Mouse (Mus musculus): ENCODE measurements at regions not wholly inside any gene's neighbourhood (a gene's known extent, or its start where the extent isn't known, plus 50 kb on each side); places are given as distances from the start of the nearest gene placed in this dataset.
A peak's percentile ranks its signal among the peaks of the same experiment; 100 is the strongest.
"Not testable (repeated sequence)": the region's sequence is repeated elsewhere in the genome, so short reads cannot be mapped to it uniquely, and the experiment has no call there.

- no peak for DNase-seq (ENCODE audit: low read depth)
Measured at GRCm38 (mm10) chr13:104549016-104549415, 243.3 kb upstream of the Srek1ip1 start.

DNA sequence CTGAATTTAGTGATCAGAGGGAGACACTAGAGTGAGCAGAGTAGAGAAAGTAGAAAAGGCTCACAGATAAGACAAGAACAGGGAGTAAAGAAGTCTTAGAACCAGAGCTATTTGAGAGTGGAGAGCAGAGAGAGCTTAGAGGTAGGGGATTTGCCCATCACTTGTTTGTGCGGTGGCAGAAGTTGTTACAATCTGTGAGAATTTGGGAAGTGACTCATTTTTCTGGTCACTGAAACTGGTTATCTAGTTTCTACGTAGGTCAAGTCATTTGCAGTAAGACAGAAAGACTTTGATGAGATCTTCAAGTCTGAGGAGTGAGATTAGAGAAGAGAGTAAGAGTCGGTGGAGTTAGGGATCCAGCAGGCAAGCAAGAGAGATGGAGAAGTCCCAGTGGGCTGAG lies 239.0 kb upstream of the Srek1ip1 start:
- no peak for DNase-seq (ENCODE audit: low read depth)

DNA sequence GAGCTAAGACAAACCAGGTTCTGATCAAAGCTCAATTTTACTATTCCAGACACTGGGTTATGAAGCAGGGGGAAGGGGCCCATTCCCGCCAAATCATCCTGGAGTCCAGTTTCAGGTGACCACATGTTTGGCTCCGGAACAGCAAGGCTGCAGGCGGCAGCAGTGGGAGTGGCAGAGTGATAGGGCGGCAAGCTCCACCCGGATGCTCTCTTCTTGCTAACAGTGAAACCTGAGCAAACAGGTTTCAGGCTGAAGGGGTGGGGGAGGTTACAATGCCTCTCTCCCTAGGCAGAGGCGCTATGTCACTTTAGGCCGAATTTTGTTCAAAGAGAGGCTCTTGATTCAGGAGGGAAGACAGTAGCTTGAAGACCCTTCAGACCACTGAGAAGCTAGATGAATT lies 235.7 kb upstream of the Srek1ip1 start:
- not testable (repeated sequence) for DNase-seq (ENCODE audit: low read depth)

DNA sequence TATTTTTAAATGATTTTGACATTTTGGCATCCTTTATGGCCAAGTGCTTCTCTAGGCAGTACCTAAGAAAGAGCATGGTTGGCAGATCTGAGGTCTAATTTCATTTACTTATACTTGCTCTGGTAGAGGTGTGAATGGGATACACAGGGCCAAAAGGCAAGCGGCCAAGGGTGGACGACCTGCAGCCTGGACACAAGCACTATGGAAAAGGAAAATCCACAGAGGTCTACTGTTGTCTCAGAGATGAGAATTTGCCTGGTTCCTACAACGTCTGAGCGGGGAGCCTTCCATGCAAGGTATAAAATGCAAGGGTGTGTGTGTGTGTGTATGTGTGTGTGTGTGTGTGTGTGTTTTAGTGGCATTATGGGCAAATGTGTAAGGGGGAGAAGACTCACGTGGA lies 232.4 kb upstream of the Srek1ip1 start:
- no peak for DNase-seq (ENCODE audit: low read depth)

DNA sequence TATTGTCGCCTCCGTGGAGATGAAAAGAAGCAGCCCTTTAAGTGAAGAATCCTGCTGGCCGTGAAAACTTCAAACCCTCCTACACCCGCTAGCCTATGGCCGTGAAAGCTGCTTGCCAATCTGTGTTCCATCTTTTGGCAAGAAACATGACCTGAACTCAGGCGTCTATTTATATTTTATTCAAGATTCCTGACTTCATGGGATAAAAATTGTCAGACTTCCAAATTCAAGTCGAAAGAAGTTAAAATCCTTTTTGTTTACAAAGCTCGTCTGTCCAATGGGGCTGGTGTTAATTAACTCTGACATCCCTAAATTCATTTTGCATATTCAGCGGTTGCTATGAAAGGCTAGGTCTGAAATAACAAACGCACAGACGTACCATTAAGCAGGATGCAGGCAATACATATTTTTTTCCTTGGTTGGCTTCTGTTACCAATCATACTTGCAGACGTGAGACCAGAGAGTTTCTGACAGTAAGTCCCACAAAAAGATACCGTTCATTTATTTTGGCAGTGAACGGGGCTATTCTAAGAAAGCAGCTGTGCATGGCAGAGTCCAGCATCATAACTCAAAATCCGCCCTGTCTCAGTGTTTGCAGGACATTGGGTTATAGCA lies 231.7 kb upstream of the Srek1ip1 start:
- DNase-seq (ENCODE audit: low read depth) = no peak

DNA sequence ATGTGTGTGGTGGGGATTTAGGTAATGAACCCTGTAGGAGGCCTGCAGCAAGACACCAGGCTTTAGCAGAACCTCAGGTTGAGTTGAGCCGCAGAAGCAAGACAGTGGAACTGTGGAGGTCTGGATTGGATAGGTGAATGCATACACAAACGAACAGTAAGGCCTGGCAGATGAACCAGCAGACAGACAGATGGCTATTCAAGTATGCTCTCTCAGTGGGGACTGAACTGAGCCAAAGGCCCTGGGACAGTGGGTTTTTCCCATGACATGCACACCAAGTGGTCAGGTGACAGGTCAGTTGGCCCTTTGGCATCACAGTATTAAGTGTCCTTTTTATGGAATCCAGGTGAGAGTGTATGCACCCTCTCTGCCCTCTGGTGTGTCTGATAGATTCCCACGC lies 229.7 kb upstream of the Srek1ip1 start:
- no peak for DNase-seq (ENCODE audit: low read depth)

DNA sequence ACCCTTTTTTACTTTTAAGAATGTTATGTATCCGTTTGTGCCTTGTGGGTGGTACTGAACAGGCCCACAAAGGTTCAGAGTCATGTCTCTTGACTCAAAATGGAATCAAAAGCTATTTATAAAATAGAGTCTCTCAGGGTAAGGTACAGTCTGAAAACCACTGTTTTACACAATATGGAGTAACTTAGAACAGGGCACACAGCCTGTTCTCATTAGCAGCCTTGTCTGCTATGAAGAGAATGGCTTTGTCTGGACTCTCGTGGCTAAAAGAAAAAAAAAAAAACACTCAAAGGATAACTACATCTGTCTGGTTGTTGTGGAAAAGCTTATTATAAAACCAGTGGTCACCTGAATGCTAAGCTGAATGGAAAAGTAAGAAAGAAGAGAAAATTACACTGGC lies 229.3 kb upstream of the Srek1ip1 start:
- DNase-seq (ENCODE audit: low read depth) = no peak

DNA sequence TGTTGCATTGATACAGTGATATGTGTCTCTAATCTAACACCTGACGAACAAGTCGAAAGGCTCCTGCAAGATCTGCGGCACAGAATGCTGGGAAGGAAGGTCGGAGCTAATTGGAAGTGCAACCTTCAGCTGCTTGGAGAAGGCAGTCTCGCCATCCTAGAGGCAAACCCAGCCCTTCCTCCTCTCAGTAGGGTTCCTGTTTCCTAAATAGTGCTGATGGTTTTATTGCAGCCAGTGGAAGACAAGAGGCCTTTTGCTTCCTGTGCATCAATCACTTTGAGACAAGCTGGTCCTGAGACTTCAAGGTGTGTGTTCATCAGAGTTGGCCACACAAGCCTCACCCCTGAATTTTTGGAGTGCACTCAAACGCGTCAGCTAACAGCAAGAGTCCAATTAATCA lies 228.4 kb upstream of the Srek1ip1 start:
- no peak for DNase-seq (ENCODE audit: low read depth)

DNA sequence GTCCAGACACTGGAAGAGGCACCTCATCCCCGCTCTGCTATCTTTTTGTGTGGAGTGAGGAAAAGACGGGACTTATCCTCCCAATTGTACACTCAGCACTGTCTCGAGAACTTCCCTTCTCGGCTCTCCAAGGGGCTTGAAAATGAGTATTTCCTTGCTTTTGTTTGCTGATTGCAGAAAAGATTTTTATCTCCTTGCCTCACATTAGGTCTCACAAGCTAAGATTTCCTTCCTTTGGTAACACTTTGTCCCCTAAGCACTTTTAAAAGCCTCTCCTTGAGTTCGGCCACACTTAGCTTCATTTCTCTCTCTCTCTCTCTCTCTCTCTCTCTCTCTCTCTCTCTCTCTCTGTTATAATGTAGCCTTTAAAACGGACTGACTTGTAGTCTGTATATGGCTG lies 222.5 kb upstream of the Srek1ip1 start:
- no peak for DNase-seq (ENCODE audit: low read depth)

DNA sequence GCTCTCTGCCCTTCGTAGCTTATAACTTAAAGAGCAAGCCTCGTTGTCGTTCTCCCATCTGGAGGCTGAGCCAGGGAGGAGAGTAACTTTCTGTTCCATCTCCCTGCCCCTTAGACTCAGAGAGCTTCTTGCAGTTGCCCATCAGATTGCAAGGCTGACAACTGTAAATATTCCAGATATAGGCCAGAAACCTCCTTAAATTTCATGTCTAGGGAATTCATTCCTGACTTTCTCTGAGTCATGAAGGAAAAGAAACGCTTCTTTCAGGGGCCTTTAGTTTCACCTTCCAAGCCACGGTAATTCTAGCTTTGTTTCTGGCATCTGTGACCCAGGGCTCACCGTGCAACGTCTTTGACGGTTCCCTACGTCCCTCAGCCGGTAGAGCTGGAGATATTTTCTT lies 220.0 kb upstream of the Srek1ip1 start:
- no peak for DNase-seq (ENCODE audit: low read depth)

- peak; percentile 72 for DNase-seq (ENCODE audit: low read depth)
Measured at GRCm38 (mm10) chr13:104574396-104574795, 217.9 kb upstream of the Srek1ip1 start.

DNA sequence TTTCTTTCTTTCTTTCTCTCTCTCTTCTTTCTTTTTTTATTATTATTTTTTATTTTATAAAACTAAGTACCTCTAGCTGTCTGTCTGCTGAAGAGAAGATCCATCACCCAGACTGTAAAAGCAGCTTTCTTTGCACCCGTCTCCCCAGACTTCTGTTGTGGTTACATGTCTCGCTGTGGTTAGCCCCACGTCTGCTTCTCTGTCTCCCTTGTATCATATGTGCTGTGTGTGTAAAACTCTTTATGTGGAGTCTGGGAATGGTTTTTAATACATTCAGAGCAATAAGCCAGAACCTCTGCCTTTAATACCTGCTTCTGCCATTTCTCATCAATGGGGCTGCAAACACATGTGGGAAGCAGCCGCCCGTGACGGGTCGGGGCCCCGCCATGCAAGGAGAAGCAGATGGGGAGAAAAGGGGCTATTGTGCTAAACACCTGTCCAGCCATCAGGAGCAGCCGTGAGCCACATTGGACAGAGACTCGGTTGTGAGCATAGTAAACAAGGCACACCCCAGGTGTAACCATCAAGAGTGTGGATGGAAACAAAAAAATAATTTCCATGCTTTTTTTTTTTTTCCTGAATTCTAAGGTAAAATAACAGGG lies 216.0 kb upstream of the Srek1ip1 start:
- DNase-seq (ENCODE audit: low read depth) = peak; percentile 57

DNA sequence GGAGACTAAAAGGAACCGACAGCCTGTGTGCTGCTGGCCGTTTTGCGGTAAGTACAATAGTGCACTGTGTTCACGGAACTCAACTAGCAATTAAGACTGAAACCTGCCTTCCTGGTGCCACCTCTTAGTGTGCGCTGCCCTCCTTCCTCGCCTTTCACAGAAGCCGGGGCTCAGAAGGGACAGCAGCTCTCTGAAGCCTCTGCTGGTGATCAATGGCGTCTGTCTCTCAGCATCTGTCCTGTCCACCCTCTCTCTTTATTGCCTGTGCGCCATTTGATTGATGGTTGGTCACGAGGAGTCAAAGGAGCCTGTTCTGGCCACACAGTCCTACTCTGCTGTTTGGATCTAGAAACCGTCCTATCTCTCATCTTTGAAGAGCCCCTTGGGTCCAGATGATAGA lies 214.4 kb upstream of the Srek1ip1 start:
- peak; percentile 9 for DNase-seq (ENCODE audit: low read depth)

DNA sequence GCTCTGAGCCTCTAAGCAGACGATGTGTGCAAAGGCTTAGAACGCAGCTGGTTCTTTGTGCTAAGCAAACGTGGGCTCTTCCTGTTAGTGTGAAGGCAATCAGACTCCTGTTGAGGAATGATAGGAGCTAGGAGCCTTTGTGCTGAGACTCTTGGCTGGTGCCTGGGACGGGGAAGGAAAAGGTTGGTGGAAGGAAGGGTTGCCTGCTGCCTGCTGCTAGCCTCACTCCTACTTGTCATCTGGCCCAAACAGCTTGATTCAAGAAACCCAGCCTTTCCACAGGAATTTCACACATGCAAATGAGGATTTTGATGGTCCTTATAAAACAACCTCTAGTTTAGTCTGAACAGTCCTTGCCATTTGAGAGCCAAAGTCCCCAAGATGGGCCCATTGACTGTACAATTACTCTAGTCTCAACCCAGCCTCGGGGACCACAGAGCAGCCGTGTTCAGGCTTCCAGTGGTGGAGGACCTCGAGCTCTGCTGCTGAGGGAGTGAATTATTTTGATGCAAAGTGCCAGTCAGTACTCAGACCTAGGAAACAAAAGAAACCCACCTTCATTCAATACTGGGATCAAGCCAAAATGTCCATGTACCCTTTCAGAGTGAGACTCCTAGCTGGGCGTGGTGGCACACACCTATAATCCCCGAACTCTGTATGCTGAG lies 211.5 kb upstream of the Srek1ip1 start:
- DNase-seq (ENCODE audit: low read depth) = no peak
